Mouse (Mus musculus) megakaryocyte-erythroid progenitor cell, adult 5-6 weeks (primary cell): ENCODE measurements at regions not wholly inside any gene's neighbourhood (a gene's known extent, or its start where the extent isn't known, plus 50 kb on each side); places are given as distances from the start of the nearest gene placed in this dataset.

Experiments used
- ATAC-seq: replicated peaks from 2 replicates; pipeline ENCODE4 v1.8.0; 2016; ENCODE audit warnings: mild to moderate bottlenecking, inconsistent platforms; ENCODE audit not compliant: severe bottlenecking, poor library complexity, low FRiP score, low TSS enrichment

- ATAC-seq: no peak
Measured at GRCm38 (mm10) chr2:9163819-9164560, 717.1 kb upstream of the 4930412O13Rik start.

GRCm38 (mm10) chr2:9182127-9182526, 698.9 kb upstream of the 4930412O13Rik start:
- ATAC-seq: no peak

- no peak for ATAC-seq
Measured at GRCm38 (mm10) chr2:9184243-9184642, 696.8 kb upstream of the 4930412O13Rik start.

- no peak for ATAC-seq
Measured at GRCm38 (mm10) chr2:9185780-9186483, 695.1 kb upstream of the 4930412O13Rik start.

GRCm38 (mm10) chr2:9193195-9193594, 687.9 kb upstream of the 4930412O13Rik start:
- no peak for ATAC-seq

- ATAC-seq: no peak
Measured at GRCm38 (mm10) chr2:9197025-9197424, 684.0 kb upstream of the 4930412O13Rik start.

GRCm38 (mm10) chr2:9207963-9208362, 673.1 kb upstream of the 4930412O13Rik start:
- ATAC-seq: no peak
